Mouse (Mus musculus) liver, adult 2 months (tissue): Measurements from ENCODE around the gene Cacna1c.

Source experiments
- CTCF ChIP-seq: fragments of 200-500 bp; IDR thresholded peaks from 2 replicates; pipeline ENCODE4 v1.5.1; 2011; ENCODE audit warnings: low read depth, low read length, control low read depth
- POLR2A ChIP-seq: fragments of 200-500 bp; IDR thresholded peaks from 2 replicates; pipeline ENCODE4 v1.6.1; 2011; ENCODE audit warnings: low read length, control low read depth; ENCODE audit not compliant: insufficient read depth; ENCODE audit errors: extremely low read depth

GRCm38 (mm10) chr6:118935520-118936415 is 260.4 kb downstream of the Cacna1c start:
- TF ChIP-seq CTCF (no peak), POLR2A (no peak)
